Mouse (Mus musculus): ENCODE results near the gene Acvr1b.

Acvr1b gene

DNA sequence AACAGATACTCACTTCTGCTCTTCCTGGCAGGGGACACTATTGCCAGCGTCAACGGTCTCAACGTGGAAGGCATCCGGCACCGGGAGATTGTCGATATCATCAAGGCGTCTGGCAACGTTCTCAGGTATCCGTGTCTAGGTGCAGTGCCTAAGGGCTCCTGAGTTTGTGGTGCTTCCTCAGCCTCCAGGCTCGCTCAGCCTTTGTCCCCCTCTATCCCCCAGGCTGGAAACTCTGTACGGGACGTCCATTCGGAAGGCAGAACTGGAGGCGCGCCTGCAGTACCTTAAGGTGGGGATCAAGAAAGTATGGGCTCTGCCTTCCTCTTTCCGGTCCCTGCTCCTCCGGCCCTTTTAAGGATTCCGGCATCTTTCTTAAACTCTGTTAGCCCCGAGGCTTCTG lies 56.6 kb downstream of the Acvr1b start:
- no peak for DNase-seq (ENCODE audit: low read depth, low spot score)

DNA sequence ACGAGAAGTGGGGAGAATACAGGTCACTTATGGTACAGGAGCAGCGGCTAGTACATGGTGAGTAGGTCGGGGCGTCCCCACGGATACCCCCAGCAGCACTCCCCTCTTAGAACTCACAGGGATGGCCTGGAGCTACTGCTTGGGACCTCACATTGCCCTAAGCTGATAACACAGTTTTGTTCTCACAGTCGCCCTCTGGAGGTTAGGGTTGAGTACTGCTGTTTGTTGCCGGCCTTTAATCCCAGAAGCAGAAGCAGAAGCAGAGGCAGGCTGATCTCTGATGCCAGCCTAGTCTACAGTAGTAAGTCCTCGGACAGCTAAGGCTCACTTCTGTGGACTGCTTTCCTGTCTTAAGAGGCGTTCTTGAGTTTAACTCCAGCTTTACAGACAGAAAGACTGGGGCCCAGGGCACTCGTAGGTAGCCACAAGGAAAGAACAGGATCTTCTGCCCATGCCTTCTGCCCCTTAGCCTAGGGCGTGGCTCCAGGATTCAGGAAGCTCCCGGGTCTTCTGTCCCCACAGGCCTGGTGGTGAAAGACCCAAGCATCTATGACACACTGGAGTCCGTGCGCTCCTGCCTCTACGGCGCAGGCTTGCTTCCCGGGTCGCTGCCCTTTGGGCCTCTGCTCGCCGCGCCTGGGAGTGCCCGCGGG lies 57.3 kb downstream of the Acvr1b start:
- DNase-seq (ENCODE audit: low read depth, low spot score), result no peak

DNA sequence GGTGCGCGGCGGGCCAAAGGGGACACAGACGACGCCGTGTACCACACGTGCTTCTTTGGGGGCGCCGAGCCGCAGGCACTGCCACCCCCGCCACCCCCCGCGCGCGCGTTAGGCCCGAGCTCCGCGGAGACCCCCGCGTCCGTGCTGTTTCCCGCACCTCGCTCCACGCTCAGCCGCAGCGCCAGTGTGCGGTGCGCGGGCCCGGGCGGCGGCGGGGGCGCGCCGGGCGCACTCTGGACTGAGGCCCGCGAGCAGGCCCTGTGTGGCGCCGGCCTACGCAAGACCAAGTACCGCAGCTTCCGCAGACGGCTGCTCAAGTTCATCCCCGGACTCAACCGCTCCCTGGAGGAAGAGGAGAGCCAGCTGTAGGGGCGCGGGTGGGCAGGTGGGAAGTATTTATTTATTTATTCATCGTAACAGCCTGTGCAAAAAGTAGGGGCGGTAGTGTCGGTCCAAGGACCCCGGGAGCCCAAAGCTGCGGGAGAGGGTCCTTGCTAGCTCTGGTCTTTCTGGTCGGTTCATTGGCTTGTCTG lies 57.8 kb downstream of the Acvr1b start:
- DNase-seq (ENCODE audit: low read depth, low spot score), result no peak

DNA sequence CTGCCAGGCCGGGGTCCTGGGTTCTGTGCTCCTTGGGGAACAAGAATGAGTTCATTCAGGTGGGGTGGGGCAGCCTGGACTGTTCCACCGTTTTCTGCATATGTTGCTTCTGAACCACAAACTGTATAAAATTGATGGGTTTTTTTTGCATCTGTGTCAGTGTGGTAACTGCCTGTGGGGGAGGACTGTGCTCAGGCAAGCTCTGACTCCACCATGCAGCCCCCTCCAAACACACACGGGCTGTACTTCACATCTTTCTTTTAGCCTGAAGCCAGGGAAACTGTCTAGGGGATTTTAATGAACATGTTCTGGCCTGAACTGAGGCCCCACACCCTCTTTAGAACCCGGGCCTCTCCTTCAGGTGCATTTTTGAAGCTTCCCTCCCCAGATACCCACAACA lies 58.7 kb downstream of the Acvr1b start:
- peak; percentile 67 for DNase-seq (ENCODE audit: low read depth, low spot score)

DNA sequence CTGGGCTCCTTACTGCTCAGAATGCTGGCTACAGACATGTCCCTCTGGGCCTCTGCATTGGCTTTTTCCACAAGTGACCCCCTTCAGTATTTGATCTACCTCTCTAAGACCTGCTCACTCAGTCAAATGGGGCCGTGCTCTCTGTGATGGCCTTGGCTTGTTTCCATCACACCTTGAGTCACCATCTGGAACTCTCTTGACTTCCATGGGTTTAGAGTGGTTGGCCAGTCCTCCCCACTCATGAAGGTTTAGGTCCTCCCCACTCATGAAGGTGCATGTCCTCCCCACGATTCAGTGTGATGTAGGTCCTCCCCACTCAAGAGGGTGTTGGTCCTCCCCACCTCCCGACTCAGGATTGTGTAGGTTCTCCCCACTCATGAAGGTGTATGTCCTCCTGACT lies 59.3 kb downstream of the Acvr1b start:
- DNase-seq (ENCODE audit: low read depth, low spot score), result no peak

DNA sequence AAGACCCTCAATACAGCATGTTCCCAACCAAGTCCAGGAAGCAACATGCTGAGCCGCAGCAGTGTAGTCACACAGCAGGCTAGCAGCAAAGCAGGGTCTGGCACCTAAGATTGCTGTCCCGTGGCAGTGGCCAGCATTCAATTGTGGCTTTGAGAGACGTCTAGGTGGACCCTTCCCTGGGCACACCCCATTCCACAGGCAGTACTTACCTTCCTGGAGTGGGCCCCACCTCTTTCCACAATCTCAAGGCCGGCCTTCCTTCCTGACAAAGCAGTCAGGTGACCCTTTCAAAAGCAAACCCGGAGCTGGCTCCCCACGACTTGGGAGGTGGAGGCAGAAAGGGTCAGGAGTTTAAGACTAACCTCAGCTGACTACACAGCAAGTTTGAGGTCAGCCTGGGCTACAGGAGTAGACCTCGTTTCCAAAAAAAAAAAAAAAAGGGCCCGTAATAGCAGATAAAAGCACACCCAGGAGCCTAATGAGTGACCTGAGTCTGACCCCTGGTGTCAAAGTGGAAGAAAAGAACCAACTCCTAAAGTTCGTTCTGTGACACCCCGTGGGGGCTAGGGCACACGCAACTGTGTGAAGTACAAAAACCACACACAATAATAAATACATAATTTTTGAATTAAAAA lies 59.9 kb downstream of the Acvr1b start:
- no peak for DNase-seq (ENCODE audit: low read depth, low spot score)

DNA sequence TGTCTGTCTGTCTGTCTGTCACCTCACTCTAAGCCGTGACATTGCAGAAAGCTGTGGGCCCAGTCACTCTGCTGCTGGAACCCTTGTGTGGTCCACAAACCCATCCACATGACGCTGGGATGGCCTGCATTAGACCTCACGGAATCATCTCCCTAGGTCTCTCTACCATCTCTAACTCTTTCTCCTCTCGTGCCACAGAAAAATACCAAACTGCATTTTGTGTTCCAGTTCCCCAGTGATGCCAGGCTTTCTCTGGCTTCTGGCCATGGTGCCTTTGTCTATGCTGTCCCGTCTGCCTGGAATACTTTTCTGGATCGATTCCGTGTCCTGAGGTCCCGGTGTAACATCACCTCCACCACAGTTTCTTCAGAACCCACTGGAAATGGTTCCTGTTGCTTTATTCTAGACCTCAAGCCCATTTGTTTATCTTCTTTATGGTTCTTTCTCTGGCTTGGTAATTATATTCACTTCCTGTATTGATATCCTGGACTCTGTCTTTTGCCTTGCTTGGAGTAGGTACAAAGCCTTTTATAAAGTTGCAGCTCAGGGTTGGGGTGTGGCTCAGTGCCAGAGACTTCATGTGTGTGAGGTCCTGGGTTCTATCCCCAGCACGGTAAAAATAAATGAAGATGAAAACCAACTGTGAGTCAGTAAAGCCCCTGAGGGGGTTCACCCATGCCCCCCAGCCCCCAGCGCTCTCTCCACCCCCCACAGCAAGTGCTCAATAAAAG lies 60.9 kb downstream of the Acvr1b start:
- no peak for DNase-seq (ENCODE audit: low read depth, low spot score)

DNA sequence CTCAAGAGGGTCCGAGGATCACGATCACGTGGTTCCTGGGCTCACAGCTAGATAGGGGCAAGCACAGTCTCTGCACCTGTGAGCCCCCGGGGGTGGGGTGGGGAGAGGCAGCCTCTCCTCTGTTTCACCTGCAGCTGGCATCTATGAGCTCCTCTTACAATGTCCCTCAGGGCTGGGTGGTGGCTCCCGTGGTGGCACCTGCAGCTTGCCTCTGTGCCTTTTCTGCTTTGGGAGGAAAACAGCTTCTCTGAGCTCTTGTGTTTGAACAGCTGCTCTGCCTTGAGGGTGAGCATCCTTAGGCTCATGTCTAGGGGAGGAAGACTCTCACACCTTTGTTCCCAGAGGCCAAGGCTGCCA lies 61.5 kb downstream of the Acvr1b start:
- no peak for DNase-seq (ENCODE audit: low read depth, low spot score)

DNA sequence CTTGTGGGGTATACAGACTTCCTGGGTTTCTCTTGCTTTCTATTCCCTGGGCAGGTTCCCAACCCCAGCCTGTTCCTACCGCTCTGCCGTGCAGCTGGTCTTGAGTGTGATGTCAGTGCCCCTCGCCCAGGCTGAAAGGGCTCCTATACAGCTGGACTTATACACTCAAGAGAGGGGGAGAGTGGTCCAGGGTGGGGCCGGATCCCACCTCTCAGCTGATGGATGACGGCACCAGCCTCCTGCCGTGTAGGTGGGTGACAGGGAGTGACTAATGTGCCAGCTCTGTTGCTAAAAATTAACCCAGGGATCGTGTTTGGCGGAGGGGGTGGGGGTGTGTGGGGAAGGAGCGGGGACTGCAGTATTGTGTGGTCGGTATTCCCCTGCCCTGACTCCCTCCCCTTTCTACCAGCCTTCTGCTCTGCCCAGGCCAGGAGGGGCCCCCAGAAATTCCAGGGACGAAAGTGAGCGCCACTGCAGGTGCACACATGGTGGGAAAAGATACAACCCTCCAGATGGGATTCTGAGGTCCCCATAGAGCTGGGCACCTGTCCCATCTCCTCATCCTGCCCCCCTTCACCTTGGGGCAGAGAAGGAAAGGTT lies 62.0 kb downstream of the Acvr1b start:
- peak; percentile 79 for DNase-seq (ENCODE audit: low read depth, low spot score)

DNA sequence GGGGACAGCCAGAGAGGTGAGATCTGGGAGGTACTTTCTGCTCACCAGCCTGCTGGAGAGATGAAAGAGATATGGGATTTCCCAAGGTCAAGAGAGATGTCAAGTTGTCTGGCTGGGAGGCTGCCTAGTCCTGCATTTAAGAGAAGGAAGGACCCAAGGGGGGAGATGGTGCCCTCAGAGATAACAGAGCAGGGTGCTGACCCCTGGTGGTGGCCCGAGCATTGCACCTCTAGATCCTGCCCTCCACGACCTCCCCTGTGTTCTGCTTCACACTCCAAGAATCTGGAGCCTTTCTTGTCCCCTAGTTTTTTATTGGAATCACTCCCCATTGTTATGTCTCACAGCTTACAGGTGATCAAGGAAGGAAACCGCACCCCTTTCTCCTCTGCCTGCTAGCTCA lies 63.0 kb downstream of the Acvr1b start:
- DNase-seq (ENCODE audit: low read depth, low spot score), result no peak

DNA sequence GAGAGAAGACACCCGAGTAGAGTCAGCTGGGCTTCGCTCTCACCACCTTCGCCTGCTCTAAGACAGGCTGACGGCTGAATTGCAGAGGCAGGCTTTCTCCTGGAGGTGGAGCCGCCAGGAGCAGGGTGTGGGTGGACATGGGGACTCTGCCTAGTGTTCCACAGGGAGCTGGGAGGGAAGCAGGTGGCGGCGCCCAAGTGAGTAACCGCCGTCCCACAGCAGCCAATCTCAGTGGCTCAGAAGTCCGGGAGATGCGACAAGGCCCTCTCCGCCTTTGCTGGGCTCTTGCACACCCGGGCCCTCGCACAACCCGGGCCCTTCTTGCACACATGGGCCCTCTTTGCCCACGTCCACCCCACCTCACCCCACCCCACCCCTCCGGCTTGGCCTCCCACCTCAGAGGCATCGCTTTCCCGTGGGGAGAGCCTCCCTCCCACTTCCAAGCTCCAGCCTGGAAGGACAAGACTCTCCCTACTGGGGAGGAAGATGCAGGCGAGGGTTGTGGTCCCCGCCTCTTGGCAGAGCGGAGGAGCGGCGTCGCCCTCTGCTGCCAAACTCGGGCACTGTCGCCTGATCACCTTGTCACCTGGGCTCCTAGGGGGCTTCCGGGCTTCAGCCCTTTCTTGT lies 65.1 kb downstream of the Acvr1b start:
- DNase-seq (ENCODE audit: low read depth, low spot score), result peak; percentile 92

DNA sequence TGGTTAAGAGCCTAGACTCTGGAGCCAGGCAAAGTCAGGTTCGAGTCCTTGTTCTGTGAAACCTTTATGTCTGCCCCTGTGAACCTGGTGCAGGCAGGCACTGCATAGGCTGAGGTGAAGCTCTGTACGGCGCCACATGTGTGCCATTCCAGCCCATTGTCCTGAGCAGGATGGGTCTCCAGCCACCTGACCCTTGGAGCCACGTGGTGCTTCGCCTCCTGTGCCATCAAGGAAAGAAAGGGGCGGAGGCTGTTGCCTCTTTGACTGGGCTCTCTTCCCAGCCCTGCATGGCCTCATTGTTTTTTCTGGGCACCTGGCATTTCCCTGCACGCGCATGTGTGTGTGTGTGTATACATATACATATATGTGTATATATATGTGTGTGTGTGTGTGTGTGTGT lies 66.0 kb downstream of the Acvr1b start:
- no peak for DNase-seq (ENCODE audit: low read depth, low spot score)

DNA sequence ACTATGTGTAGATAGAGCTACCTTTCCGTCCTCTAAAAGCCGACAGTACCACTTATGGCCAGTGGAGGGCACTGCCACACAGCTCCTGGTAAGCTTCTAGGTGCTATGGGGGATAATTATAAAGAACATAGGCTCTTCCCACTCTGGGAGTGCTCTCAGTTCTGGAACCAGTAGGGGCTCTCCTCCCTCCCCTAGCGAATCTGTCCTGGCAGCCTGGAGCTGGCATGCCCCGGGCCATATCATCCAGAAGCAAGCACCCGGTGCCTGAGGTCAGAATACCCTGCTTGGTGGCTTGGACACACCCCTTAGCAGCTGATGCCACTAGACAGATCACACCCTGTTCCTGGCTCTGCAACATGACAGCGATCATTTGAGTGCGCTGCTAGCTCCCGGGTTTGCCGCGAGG lies 66.9 kb downstream of the Acvr1b start:
- peak; percentile 89 for DNase-seq (ENCODE audit: low read depth, low spot score)

DNA sequence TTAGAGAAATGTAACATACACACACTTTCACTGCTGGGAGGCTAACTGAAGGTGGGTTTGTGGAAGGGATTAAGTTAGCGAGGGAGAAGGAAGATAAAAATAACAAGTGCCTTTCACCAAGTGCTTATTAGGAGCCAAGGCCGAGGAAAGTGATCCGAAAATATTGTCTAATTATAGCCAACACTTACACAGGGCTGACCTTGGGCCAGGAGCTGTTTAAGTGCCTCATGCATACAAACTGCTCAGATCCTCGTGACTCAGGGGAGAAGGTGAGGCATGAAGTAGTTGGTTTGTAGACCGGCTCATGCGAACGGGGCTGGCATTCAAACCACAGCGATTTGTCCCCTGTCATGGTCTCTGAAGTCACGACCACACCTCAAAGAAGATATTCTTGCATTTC lies 67.4 kb downstream of the Acvr1b start:
- no peak for DNase-seq (ENCODE audit: low read depth, low spot score)

DNA sequence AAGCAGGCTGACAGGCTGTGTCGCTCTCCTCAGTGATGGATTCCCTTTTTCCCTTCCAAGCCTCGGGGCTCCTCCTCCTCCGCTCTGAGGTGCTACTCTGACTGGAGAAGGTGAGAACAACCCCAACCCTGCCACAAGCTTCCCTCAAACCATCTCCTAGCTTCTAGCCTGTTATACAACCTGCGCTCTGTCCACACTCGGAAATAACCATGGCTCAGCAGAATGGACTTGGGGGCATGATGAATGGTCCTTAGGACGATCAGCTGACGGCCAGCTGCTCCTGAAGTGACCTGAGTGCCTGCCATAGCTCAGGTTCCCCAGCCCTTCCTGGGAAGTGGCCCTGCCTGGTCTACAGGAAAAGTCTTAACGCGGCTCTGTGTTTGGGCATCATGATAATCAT lies 68.0 kb downstream of the Acvr1b start:
- DNase-seq (ENCODE audit: low read depth, low spot score), result no peak

DNA sequence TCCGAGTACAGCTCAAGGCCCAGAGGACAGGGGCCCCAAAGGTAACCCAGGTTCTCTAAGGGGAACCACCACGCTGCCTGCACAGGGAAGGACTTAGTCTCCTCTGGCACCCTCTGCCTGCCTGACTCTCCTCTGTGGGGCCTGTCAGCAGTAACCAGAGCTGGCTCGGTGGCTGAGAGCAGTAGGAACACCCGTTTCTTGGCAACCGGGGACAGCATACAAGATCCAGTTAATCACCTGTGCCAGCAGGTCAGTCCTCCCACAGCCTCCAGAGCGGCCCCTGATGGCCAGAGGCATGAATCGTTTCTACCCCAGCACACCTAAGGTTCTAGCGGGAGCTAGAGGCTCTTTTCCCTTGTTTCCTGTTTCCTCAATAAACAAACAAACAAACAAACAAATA lies 68.8 kb downstream of the Acvr1b start:
- DNase-seq (ENCODE audit: low read depth, low spot score), result no peak

DNA sequence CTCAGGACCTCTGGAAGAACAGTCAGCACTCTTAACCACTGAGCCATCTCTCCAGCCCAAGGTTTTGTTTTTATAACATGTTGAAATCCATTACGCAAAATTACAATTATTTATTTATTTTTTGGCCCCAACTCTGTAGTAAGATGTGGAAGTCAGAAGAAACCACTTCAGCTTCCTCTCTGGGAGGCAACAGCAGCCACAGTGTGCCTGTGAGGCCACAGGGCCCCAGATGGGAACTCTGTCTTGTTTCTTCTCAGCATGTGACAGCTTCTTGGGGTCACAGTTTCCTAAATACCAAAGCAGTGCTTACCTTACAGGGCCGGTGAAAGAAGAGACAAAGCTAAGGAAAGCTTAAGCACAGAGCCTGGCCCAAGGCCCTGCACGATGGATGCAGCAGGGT lies 70.1 kb downstream of the Acvr1b start:
- DNase-seq (ENCODE audit: low read depth, low spot score), result no peak

DNA sequence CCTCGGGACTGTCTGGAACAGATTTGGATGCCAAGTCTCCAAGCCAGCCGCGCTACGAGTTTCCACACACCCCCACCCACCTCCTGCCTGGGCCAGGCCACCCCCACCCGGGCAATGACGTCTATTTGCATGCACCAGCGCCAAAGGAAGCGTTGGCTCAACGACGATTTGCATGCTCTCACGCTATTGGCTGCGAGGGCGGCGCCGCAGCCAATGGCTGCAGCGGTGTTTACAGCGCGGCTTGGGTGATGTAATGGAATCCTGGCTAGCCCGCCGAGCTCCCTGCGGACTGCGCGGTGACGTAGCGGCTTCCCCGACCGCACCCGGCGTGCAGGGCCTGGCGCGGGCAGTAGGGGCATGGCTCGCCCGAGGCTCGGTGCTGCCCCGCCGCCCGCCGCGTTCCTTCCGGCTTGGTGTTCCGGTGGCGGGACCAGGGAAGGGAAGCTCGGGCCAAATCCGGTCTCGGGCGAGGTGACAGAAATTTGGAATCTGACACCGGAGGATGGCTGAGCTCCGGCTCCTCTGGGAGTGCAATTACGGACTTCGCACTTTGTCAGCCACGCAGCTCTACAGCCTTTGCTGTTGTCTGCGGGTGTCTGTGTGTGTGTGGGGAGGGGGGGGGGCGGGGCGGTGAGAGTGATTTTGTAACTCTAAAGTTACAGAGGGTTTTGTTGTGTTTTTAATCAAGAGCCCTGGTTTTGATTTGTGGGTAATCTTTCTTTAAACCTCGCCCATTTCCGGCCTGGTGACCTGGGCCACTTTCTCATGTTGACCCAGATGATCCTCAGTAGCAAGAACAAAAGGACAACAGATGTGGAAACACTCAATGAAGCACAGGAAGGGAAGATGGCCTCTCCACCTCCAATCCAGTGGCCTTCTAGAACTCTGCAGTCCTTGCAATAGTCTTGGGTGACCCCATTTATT lies 72.6 kb downstream of the Acvr1b start:
- DNase-seq (ENCODE audit: low read depth, low spot score), result peak; percentile 97

DNA sequence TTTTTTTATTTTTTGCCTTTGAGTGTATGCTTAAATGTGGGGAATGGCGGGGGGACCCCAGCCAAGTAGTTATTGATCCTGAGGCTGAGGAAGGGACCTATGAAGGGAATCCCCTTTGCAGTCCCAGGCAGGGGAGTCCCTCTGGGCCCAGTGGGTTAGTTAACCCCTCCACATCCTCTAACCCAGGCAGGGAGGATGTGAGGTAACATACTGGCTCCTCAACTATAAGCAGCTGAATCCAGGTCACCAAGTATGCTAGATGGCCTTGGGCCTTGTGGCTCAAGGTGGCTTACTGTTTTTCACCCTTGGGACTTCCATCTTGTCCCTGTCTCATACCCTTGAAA lies 73.3 kb downstream of the Acvr1b start:
- DNase-seq (ENCODE audit: low read depth, low spot score), result no peak

DNA sequence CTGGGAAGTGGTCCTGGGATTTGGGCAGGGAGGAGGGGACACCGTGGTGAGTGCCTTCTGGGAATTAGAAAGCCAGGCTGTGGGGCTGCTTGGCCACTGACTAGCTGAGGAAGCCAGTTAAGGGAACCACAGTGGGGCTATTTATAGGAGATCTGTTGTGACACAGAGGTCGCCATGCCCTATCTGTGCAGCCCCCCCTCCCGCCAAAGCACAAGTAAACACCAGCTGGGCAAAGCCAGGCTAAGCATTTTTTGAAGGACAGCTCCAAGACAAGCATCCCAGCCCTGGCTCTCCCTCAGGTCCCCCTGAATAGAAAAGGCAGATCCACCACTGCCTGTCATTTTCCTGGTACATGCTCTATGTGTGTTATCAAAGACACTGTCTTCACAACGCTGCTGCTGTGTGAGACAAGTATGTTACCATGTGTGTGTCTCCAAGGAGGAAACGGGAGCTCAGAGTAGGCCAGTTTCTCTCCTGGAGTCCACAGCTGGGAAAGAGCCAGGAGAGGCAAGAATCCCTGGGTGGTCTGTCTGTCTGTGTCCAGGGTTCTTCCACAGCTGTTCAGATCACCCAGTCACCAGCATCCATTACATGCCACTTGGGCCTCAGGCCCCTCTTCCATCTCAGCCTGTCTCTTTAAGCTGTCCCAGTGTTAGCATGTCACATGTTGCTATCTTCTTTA lies 74.3 kb downstream of the Acvr1b start:
- no peak for DNase-seq (ENCODE audit: low read depth, low spot score)
